Comparison of ENCODE assay signal across 21 mouse cellular contexts in genomic region chr12:59341586-59341985, GRCm38 (mm10).
"Had no signal": no experiment of that assay in that cellular context is flagged by ENCODE, and none has a peak within 500 bp of the region (broad histone marks: within the 10 kb centered on the region; RNA-seq: fewer than 3 reads in every experiment).

No protein-coding gene starts in this region.

- H3K9me3 ChIP-seq: limb, embryonic 12.5 days; limb, embryonic 15.5 days; midbrain, embryonic 13.5 days had no signal

- H3K27ac ChIP-seq: kidney, postnatal 0 days; layer of hippocampus, adult 2 months; limb, embryonic 12.5 days; limb, embryonic 15.5 days; liver, embryonic 14.5 days; macrophage; midbrain, embryonic 13.5 days; stomach, postnatal 0 days had no signal

- ATAC-seq: liver, postnatal 0 days; lung, postnatal 0 days; midbrain, embryonic 13.5 days; midbrain, embryonic 16.5 days had no signal

- H3K9ac ChIP-seq: limb, embryonic 12.5 days; limb, embryonic 15.5 days; liver, embryonic 14.5 days; liver, postnatal 0 days; lung, embryonic 14.5 days; midbrain, embryonic 13.5 days had no signal

- H3K27me3 ChIP-seq: limb, embryonic 12.5 days; limb, embryonic 15.5 days; midbrain, embryonic 13.5 days had no signal

- H3K36me3 ChIP-seq: limb, embryonic 12.5 days; limb, embryonic 15.5 days; midbrain, embryonic 13.5 days had no signal

- H3K4me3 ChIP-seq: layer of hippocampus, adult 2 months; limb, embryonic 12.5 days; limb, embryonic 15.5 days; midbrain, embryonic 13.5 days had no signal

- H3K4me2 ChIP-seq: limb, embryonic 12.5 days; limb, embryonic 15.5 days; liver, embryonic 11.5 days; lung, embryonic 14.5 days; midbrain, embryonic 13.5 days had no signal

- DNase-seq: kidney, postnatal 25 days; layer of hippocampus, adult 9-11 months; liver, postnatal 0 days; lung, embryonic 14.5 days; right cerebral cortex, adult 18-20 months; right cerebral cortex, postnatal 14 days; right cerebral cortex, postnatal 4 days; thymus, adult 2 months; thymus, postnatal 14 days; thymus, postnatal 4 days had no signal

- H3K4me1 ChIP-seq: limb, embryonic 12.5 days; limb, embryonic 15.5 days; midbrain, embryonic 13.5 days had no signal
